Mouse (Mus musculus): ENCODE results near the gene Fam104a. TPM values are rescaled to one million over a fixed set of nuclear protein-coding genes. Genes with fewer than 3 reads are reported as not detected.

Gene Fam104a
- polyA plus RNA-seq, 1 experiment = 143 TPM

- H3K27me3 ChIP-seq (ENCODE audit: control insufficient read depth, insufficient read depth, low read length) = no peaks in the 10 kb centered on the region
- no peaks in the 10 kb centered on the region for H3K36me3 ChIP-seq (ENCODE audit: control insufficient read depth, insufficient read depth, low read length)
- no peak for TF ChIP-seq CTCF (IDR thresholded peaks at IDR 0.05; ENCODE audit: control insufficient read depth, insufficient read depth, insufficient replicate concordance, low read depth, low read length)
- no peak for TF ChIP-seq POLR2A (IDR thresholded peaks at IDR 0.05; ENCODE audit: control insufficient read depth, low read depth, low read length)
- H3K4me1 ChIP-seq (ENCODE audit: control insufficient read depth, insufficient read depth, low read length) = no peaks in the 10 kb centered on the region
- no peak overlapping the region for H3K27ac ChIP-seq (ENCODE audit: control insufficient read depth, insufficient read depth, low read depth, low read length)
- no peak overlapping the region for H3K4me3 ChIP-seq (ENCODE audit: control insufficient read depth, low read depth, low read length)
Observed at GRCm38 (mm10) chr11:113632303-113632702, 51.7 kb downstream of the Fam104a start.

DNA sequence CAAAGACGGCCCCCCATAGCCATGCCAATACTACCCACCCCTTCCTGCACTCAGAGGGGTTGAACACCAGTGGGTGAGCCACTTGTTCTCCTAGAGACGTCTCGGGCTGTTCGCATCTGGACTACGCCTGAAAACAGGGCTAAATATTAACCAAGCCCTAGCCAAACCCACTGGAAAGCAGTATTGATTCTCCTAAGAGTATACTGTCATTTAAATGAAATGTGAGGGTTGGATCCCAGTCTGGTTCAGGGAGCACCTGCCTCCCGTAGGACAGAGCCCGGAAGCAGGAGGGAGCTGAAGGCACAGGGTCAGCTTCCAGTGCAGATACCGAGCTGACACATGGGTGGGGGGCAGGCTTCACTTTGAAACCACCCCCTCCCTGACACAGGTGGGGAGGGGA is 52.1 kb downstream of the Fam104a start:
- H3K4me3 ChIP-seq (ENCODE audit: control insufficient read depth, low read depth, low read length) = no peak overlapping the region

DNA sequence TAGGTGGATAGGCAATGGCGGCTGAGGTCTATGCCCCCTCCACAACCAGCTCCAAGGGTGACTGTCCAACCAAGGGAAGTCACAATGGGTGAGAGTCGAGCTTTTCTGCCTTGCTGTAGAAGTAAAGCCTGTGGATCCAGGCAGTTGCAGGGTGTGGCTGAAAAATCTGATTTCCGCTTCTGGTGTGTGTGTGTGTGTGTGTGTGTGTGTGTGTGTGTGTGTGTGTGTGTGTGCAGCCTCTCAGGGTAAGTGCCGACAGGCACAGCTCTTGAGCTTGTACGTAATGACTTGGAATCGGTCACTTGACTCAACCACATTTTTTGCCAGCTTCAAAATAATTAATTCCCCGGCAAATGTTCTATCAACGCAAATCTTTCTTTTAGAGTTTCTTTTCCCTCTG is 52.7 kb downstream of the Fam104a start:
- H3K36me3 ChIP-seq (ENCODE audit: control insufficient read depth, insufficient read depth, low read length) = no peaks in the 10 kb centered on the region
- H3K27me3 ChIP-seq (ENCODE audit: control insufficient read depth, insufficient read depth, low read length) = no peaks in the 10 kb centered on the region
- H3K4me3 ChIP-seq (ENCODE audit: control insufficient read depth, low read depth, low read length) = no peak overlapping the region
- no peak overlapping the region for H3K27ac ChIP-seq (ENCODE audit: control insufficient read depth, insufficient read depth, low read depth, low read length)
- TF ChIP-seq POLR2A (IDR thresholded peaks at IDR 0.05; ENCODE audit: control insufficient read depth, low read depth, low read length) = no peak
- H3K4me1 ChIP-seq (ENCODE audit: control insufficient read depth, insufficient read depth, low read length) = no peaks in the 10 kb centered on the region

More for the DNA sequence above, 52.1 kb downstream of the Fam104a start:
- no peaks in the 10 kb centered on the region for H3K27me3 ChIP-seq (ENCODE audit: control insufficient read depth, insufficient read depth, low read length)
- no peaks in the 10 kb centered on the region for H3K36me3 ChIP-seq (ENCODE audit: control insufficient read depth, insufficient read depth, low read length)
- no peaks in the 10 kb centered on the region for H3K4me1 ChIP-seq (ENCODE audit: control insufficient read depth, insufficient read depth, low read length)
- TF ChIP-seq POLR2A (IDR thresholded peaks at IDR 0.05; ENCODE audit: control insufficient read depth, low read depth, low read length) = no peak
- TF ChIP-seq CTCF (IDR thresholded peaks at IDR 0.05; ENCODE audit: control insufficient read depth, insufficient read depth, insufficient replicate concordance, low read depth, low read length) = no peak
- no peak overlapping the region for H3K27ac ChIP-seq (ENCODE audit: control insufficient read depth, insufficient read depth, low read depth, low read length)

GRCm38 (mm10) chr11:113630642-113631041 is 53.3 kb downstream of the Fam104a start:
- H3K27me3 ChIP-seq (ENCODE audit: control insufficient read depth, insufficient read depth, low read length) = no peaks in the 10 kb centered on the region
- H3K4me3 ChIP-seq (ENCODE audit: control insufficient read depth, low read depth, low read length) = no peak overlapping the region
- no peak for TF ChIP-seq POLR2A (IDR thresholded peaks at IDR 0.05; ENCODE audit: control insufficient read depth, low read depth, low read length)
- TF ChIP-seq CTCF (IDR thresholded peaks at IDR 0.05; ENCODE audit: control insufficient read depth, insufficient read depth, insufficient replicate concordance, low read depth, low read length) = no peak
- no peak overlapping the region for H3K27ac ChIP-seq (ENCODE audit: control insufficient read depth, insufficient read depth, low read depth, low read length)
- no peaks in the 10 kb centered on the region for H3K4me1 ChIP-seq (ENCODE audit: control insufficient read depth, insufficient read depth, low read length)
- H3K36me3 ChIP-seq (ENCODE audit: control insufficient read depth, insufficient read depth, low read length) = no peaks in the 10 kb centered on the region

- Histone ChIP-seq H3K36me3 (ENCODE audit: control insufficient read depth, insufficient read depth, low read length) (no peaks in the 10 kb centered on the region), H3K4me1 (ENCODE audit: control insufficient read depth, insufficient read depth, low read length) (no peaks in the 10 kb centered on the region), H3K27ac (ENCODE audit: control insufficient read depth, insufficient read depth, low read depth, low read length) (no peak overlapping the region), H3K4me3 (ENCODE audit: control insufficient read depth, low read depth, low read length) (no peak overlapping the region), H3K27me3 (ENCODE audit: control insufficient read depth, insufficient read depth, low read length) (no peaks in the 10 kb centered on the region)
- TF ChIP-seq CTCF (IDR thresholded peaks at IDR 0.05; ENCODE audit: control insufficient read depth, insufficient read depth, insufficient replicate concordance, low read depth, low read length) (no peak), POLR2A (IDR thresholded peaks at IDR 0.05; ENCODE audit: control insufficient read depth, low read depth, low read length) (no peak)
Observed at GRCm38 (mm10) chr11:113627785-113628184, 56.2 kb downstream of the Fam104a start.

- H3K27me3 ChIP-seq (ENCODE audit: control insufficient read depth, insufficient read depth, low read length) = no peaks in the 10 kb centered on the region
- no peak for TF ChIP-seq CTCF (IDR thresholded peaks at IDR 0.05; ENCODE audit: control insufficient read depth, insufficient read depth, insufficient replicate concordance, low read depth, low read length)
- no peak for TF ChIP-seq POLR2A (IDR thresholded peaks at IDR 0.05; ENCODE audit: control insufficient read depth, low read depth, low read length)
- no peak overlapping the region for H3K27ac ChIP-seq (ENCODE audit: control insufficient read depth, insufficient read depth, low read depth, low read length)
- H3K36me3 ChIP-seq (ENCODE audit: control insufficient read depth, insufficient read depth, low read length) = no peaks in the 10 kb centered on the region
- no peak overlapping the region for H3K4me3 ChIP-seq (ENCODE audit: control insufficient read depth, low read depth, low read length)
- no peaks in the 10 kb centered on the region for H3K4me1 ChIP-seq (ENCODE audit: control insufficient read depth, insufficient read depth, low read length)
Observed at GRCm38 (mm10) chr11:113625437-113625836, 58.5 kb downstream of the Fam104a start.

- Histone ChIP-seq H3K27ac (ENCODE audit: control insufficient read depth, insufficient read depth, low read depth, low read length) (no peak overlapping the region), H3K27me3 (ENCODE audit: control insufficient read depth, insufficient read depth, low read length) (no peaks in the 10 kb centered on the region; the same call in 1 of the 2 replicates), H3K36me3 (ENCODE audit: control insufficient read depth, insufficient read depth, low read length) (no peaks in the 10 kb centered on the region), H3K4me3 (ENCODE audit: control insufficient read depth, low read depth, low read length) (no peak overlapping the region), H3K4me1 (ENCODE audit: control insufficient read depth, insufficient read depth, low read length) (peaks cover 15% of the 10 kb centered on the region)
- TF ChIP-seq CTCF (IDR thresholded peaks at IDR 0.05; ENCODE audit: control insufficient read depth, insufficient read depth, insufficient replicate concordance, low read depth, low read length) = no peak
- TF ChIP-seq POLR2A (IDR thresholded peaks at IDR 0.05; ENCODE audit: control insufficient read depth, low read depth, low read length) = no peak
Observed at GRCm38 (mm10) chr11:113622028-113622427, 61.9 kb downstream of the Fam104a start.

DNA sequence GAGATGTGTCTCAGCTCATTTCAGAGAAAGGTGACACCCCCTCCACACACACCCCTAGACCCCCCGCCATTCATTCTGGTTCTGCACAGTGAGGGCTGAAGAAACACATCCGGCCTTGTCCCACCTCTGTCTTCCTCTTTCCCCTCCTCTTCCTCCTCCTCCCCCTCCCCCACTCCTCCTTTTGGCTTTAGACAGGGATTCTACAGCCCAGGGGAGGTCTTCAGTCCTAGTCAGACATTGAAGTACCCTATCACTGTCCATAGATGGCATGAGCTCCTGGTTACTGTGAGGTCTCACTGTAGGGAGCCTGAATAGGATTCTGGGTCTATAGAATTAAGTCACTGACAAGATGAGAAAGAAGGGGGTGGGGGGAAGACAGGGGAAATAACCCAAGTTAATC is 63.0 kb downstream of the Fam104a start:
- Histone ChIP-seq H3K36me3 (ENCODE audit: control insufficient read depth, insufficient read depth, low read length) (no peaks in the 10 kb centered on the region), H3K4me3 (ENCODE audit: control insufficient read depth, low read depth, low read length) (no peak overlapping the region), H3K27me3 (ENCODE audit: control insufficient read depth, insufficient read depth, low read length) (no peaks in the 10 kb centered on the region; the same call in 1 of the 2 replicates), H3K4me1 (ENCODE audit: control insufficient read depth, insufficient read depth, low read length) (peaks cover 15% of the 10 kb centered on the region), H3K27ac (ENCODE audit: control insufficient read depth, insufficient read depth, low read depth, low read length) (no peak overlapping the region)
- no peak for TF ChIP-seq CTCF (IDR thresholded peaks at IDR 0.05; ENCODE audit: control insufficient read depth, insufficient read depth, insufficient replicate concordance, low read depth, low read length)
- TF ChIP-seq POLR2A (IDR thresholded peaks at IDR 0.05; ENCODE audit: control insufficient read depth, low read depth, low read length) = no peak

Data from testis, adult 2 months (tissue).